Mouse (Mus musculus) kidney, adult 18-20 months (tissue): ENCODE data around the gene Sema6d.

Experiments used
- DNase-seq: peaks from one replicate; pipeline ENCODE4 v3.0.0; 2021

Sema6d gene

DNA sequence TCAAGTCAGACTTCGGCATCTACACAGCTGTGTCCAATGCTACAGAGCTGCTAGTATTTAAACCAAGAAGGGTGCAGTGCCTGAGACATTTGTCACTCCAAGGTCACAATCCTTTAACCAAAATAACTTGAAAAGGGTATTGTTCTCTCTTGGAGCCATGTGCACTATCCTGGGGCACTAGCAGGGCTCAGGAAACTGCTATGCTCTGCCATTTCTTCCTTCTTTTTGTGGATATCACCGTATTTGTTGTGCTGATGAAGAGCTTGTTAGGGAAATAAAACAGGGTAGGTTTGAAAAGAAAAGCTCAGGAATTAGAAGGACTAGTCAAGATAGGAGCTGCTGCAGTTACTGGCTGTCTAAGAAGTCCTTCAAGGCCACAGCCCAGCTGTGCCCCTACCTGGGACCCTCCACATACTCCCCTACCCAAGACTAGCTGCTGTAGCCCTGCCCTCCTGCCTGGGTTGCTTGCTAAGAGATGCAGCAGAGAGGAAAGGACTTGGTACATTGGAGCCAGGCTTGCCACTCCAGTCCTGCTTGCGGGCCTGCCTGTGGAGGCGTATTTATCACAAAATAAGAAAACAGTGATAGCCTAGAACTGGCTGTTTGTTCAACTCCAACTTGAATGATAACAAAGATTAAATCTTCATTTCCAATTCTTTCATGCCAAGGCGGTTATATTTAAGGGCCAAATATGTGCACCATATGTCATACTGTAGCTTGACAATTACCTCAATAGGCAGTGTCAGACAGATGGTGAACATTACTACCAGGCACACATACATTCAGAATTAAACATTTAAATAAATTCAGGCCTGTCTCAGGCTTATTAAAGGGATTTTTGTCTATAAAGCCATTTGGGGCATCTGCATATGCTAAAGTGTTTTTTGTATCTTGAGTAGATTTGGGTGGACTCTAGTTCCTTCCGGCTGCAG lies 315.1 kb downstream of the Sema6d start:
- no peak for DNase-seq

DNA sequence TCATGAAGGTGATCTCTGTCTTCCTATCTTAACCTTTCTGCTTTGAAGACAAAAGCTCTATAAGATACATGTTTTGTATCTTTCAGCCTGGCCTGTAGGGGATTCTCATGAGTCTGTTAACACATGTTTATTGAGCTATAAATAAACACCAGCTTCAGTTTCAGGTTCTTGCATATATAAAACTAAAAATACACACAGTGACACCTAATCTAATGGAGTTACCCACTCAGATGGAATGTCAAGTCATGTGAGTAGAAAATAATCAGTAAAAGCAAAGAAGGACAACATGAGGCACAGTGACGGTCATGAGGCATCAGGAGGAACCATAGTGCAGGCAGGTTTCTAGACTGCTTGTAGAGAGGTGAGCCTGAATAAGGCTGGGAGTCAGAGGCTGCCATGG lies 319.2 kb downstream of the Sema6d start:
- DNase-seq = no peak

DNA sequence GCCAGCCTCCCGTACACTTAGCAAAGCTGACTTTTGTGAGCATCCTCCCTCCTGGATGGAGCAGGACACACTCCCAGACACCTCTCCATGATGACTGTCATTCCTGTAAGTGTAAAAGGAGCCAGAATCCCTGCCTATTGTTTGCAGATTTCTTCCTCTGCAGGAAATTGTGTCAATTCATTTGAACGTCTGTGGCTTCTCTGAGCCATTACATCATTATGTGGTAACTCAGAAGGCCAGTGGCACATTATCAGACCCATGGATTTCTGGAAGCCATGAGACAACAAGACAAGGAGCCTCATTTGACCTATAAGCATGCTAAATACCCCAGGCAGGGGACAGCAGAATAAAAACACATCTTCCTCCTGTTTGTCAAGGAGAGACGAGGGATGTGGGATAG lies 327.0 kb downstream of the Sema6d start:
- DNase-seq = no peak

DNA sequence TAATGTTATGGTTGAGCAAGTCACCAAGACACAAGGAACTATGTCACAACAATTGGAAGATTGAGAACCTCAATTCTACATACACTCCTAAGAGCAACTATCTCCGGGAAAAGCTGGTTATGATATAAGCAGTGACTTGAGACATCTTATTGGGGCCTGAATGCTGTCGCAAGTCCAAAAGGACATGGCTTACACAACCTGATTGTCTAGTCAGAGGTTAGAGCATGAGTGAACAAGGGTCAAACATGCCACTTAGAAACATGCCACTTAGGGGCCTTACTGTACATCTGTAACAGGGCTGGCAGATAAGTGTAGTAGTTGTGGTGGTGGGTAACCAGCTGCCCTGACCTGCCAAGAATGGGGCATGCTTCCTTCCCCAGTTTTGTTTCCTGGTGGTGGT lies 328.6 kb downstream of the Sema6d start:
- DNase-seq = no peak

DNA sequence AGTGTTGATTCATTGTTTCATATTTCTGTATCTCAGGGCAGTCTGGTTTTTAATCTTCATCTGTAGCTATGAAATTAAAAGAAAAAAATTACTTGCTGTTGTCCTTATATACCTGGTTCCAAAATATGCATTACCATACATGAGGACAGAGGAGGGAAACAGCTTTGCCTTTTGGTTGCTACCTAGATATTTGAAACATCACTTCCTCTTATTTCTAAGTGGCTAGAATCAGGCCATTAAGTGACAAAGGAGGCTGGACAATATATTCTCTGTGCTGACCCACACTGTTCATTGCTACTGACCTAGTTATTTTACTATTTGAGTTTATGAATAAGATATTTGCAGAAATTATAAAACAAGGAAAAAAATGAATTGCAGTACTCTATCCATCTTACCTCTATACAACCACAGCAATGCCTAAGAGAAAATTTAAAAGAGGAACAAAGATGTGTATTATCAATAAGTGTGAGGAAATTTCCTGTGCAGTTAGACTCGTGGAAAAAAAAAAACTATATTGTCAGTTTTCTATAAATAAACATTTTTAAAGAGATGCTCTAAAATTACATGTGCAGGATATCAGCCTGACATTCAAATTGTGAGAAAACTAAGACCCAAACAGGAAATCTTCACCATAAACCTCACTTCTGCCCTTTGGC lies 330.5 kb downstream of the Sema6d start:
- no peak for DNase-seq

DNA sequence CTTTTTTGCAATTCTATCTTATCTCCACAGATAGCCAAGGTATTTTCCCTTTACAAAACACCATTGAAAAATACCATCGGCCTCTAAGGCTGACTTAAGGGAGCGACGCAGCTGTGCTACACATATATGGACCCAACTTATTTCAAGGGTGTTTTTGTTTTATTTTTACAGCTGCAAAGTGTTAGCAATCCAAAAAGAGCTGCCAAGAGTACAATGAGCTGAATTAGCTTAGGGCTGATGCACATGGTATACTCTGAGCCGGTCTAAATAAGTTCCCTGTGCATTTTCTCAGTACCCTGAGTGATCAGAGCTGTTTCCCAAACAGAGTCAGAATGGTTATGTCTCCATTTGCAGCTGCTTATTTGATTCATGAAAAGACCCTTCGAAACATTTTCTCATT lies 340.0 kb downstream of the Sema6d start:
- DNase-seq = no peak

DNA sequence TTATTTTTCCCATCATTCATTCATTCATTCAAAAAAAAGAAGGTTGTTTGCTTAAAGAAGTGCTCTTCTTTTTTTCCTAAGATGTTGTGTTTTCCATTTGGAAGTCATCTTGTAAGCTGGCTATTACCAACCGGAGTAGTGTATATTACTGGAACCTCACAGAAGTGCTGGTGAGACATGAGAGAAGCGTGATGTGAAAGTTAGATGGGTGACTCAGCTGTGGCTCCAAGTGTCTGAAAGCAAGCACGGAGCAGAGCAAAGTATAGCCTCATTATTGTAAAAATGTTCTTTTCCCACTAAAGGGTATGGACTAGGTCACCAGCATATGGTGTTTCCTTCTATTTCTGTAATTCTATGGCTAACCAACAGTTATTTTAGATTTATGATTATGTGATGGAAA lies 340.9 kb downstream of the Sema6d start:
- DNase-seq = no peak

DNA sequence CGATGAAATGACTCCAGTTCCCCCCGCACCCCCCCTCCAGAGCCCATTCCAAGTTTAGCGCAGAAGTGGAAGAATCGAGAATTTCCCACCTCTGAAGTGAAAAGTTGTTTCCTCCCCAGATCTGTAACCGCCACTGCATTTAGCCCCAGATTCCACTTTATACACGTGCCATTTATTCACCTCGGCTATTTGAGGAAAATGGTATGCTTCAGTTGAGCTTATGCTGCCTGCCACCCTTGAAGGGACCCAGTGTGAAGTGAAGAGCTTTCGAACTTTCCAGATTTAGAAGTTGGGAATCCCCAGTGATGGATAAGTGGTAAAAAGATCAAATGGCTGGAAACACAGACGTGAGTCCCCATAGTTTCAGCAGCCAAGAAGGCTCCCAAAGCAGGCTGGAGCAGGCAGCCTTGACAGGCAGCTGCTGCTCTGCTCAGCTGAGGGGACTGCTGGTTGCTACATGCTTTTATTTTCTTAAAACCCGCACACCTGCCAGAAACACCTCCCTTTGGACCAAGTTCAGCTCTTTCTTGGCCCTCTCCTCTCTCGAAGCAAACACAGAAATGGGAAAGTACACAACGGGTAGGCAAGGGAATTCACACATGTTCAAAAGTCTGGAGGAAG lies 345.7 kb downstream of the Sema6d start:
- no peak for DNase-seq

DNA sequence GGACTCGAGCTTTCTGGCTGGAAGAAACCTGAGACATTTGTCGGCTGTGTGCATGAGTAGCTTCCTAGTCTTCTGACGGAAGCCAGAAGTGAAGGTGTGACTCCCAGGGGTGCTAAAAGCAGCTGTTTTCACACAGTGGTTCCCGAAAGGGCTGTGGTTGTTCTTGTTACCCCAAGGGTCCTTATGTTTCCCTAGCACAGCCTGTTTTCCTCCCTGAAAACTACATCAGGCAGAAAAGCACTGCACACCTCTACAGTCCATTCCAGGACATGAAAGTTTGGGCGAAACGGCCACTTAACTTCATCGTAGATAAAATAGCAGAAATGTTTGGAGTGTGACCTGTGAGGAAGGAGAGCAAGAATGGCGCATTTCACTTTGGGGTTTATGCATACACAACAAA lies 346.9 kb downstream of the Sema6d start:
- no peak for DNase-seq

DNA sequence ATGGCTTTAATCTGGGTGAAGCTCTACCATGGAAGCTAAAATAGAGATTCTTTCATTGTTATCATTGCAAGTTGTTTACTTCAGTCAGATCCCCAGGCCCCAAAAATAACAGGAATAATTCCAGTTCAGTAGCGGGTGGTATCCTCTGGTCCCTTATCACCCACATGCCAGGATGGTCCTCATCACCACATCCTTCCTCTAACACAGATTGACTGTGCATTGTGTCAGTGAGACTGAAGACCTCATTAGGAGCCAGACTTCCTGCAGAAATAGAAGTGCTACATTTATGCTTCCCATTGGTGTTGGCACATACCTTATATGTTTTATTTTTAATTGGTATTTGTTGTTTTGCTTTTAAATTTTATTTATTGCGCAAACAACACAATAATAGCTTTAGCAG lies 354.4 kb downstream of the Sema6d start:
- no peak for DNase-seq

DNA sequence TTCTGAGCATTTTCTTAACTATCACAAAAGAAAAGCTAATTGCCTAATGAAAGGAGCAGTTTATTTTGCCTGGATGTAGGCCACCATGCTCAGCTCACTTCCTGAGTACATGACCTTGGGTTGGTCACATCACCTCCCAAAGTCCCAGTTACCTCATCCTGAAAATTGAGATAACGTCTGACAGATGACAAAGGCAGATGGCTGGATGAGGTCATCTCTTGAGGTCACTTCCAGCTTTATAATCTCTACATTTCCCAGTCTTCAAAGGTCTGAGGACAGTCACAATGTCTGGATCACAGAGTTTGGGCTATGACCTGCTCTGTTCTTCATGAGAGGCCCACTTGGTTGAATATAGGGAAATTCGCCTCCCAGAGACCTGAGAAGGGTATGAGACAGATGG lies 366.1 kb downstream of the Sema6d start:
- DNase-seq = no peak

DNA sequence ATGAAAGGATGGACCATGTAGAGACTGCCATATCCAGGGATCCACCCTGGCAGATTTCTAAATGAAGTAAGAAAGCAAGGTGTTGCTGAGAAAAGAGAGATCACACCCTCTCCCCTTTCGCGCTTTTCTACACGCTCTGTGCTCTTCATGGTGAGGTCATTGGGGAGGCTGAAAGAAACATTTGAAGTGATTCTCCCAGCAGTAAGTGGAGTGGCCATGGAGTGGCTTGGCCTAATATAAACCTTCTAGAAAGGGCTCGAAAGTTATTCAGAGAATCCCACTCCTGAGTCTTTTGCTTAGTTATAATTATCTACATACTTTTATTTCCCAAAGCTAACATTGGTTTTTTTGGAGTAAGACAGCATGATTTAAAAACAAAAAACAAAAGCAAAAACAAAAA lies 367.2 kb downstream of the Sema6d start:
- no peak for DNase-seq

DNA sequence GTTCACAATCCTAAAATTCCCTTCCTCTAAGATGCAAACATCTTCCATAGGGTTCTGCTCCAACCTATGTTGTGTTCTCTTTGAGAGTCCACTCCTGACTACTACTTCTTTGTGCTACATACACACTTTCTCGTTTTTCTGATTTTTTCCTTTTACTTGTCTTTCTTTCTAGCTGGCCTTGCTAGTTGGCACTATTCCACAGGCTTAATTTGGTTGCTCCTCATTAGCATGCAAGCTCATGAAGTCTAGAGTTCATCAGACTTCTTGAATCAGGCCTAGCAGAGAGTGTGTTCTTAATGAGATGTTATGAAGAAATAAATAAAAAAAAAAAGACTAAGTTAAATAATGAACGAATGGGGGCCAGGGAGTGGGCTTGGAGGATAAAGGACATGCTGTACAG lies 368.3 kb downstream of the Sema6d start:
- DNase-seq = no peak

DNA sequence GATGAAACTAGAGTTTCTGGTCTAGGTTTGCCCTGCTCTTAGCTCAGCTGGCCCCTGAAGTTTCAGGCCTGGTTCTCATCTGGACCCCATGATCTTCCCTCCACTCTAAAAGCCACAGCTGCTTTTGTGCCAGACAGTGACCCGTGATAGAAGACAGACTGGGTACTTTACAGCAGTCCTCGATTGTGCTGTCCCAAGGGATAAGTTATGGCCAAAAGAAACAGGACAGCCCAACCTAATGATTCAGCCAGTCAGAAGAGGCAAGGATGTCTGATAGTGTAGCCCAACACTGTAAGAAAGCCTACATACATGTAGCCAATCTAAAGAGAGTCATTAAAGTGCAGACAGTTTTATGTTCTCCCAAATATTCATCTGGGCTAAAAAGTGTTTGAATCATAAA lies 371.2 kb downstream of the Sema6d start:
- no peak for DNase-seq

DNA sequence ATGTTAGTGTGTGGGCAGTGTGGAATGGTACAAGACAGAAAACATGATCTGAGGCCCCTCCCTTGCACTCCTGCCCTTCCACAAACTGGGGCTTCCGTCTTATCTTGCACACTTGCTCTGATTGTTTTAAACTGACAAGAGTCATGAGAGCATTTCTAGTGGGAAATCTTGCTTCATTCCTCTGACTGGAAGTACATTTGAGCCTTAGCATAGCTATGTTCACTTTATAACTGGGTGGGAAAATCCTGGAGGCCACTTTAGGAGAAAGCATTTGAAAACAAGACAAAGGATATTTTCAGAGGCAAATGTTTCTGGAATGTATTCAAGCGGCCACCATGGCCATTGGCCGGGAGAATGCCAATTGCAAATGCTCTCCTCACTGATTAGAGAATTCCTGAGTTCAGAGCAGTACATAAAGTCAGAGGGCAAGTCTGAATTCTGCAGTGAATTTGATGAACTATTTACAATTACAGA lies 371.6 kb downstream of the Sema6d start:
- no peak for DNase-seq

DNA sequence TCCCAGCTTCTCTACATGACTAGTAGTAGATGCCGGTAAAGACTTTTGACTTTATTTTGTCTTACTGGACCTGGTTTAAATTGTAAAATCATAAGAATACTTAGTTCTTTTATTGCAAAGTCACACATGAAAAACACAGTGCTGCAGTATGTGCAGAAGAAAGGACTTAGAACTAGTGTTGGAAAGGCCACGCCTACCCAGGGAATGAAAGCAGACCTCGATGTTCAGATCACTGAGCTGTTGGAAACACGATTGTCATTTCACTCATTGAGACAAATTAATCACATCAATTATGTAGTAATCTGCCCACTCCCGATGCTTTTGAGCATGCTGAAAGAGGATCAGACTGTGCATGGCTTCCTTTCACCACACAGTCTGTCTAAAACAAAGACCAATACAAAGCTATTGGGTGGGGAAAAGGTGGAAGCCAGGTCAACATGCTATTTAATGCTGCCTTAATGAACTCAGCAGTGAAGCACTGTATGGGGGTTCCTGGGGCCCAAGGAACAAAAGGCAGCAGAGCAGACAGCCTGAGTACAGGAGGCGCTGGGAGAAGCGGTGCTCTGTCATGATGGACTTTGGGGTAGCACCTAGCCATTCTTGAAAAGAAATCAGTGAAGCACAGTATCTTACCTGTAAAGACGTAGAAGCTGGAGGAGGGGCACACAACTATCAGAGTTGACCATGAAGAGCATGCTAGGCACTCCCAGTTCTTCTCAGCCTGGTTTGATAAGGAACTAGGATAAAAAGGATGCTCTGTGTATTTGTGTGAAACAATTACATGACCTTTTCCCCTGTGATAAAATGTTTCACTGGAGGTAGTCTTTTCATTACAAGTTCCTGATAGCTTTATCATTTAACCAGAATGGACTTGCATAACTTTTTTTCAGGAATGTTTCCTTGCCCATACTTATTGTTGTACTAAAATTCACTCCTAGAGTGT lies 375.5 kb downstream of the Sema6d start:
- no peak for DNase-seq

DNA sequence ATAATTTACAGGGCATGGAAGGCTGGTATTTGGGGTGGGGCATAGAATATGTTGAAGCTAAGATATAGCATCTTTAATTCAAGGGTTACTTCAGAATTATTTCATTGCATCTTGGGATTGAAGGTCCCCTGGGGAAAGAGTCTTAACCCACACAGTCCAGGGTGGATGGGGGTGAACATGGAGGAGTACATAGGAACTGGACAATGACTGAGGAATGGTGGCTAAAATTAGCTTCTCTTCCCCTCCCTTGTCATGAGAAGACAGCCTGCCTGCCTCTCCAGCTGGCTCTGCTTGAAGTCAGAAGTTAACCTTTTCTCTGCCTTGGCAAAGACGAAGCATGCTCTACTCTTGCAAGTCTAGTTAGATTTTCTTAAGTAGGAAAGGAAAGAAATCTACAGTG lies 377.7 kb downstream of the Sema6d start:
- DNase-seq = no peak

DNA sequence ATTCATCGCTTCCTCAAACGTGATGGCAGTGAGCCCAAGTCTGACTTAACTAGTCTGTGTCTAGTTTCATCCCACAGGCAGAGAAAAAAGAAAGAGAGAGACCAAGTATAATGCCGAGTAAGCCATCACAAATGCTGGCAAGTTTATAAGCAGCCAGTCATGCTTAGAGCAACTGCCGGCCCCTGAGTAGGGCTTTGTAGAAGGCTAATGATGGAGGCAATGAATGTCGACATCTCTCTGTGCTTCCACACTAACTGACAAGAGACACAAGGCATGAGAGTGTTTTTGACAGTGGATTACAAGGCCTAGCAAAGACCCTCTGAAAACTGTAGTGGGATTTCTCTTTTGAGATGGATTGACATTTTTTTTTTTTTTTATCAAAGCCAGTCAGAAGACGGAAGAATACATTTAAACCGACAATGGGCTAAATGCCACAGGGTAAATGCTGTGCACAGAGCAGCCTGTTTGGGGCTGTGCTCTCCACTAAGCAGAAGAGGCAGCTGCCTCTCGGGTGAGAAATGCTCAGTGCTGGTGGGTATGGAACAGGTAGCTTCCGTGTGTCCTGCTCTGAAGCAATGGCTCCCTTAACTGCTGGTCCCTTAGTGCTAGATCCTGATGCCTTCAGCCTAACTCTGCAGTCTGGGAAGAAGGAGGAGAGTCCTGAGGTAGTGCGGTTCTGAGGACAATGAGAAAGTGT lies 380.7 kb downstream of the Sema6d start:
- no peak for DNase-seq

DNA sequence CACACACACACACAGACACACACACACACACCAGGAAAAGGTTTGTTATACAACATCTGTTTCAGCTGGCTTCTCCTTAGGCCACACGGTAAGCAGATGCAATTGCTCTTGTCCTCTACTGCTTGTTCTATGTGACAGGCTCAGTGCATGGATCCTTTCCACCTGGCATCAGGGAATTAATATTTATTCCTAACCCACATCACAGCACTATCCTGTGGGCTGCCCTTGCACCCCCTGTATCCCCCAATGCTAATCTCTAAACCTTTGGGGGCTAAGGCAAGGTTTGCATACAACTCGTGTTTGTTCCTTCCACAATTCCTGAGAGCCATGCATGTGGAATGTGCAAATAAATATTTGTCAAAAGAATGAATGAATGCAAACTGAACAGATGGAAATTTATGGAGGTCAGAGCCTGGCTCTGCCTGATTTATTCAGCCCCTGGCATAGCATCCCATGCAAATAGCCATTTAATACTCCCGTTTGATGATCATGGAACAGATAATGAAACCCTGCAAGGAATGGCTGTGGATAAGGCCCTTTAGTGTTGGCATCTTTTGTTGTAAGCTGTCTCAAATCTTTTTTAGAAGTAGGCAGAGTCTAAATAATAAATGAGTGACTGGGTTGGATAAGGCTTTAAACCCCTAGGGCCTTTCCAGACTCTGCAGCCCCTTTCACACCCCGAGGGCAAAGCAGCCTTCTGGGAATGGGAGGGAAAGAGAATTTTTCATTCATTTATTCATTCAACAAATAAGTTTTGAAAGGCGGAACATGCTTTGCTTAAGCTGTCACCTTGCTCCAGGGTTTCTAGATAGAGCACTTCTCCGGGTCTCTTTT lies 383.1 kb downstream of the Sema6d start:
- DNase-seq = no peak

DNA sequence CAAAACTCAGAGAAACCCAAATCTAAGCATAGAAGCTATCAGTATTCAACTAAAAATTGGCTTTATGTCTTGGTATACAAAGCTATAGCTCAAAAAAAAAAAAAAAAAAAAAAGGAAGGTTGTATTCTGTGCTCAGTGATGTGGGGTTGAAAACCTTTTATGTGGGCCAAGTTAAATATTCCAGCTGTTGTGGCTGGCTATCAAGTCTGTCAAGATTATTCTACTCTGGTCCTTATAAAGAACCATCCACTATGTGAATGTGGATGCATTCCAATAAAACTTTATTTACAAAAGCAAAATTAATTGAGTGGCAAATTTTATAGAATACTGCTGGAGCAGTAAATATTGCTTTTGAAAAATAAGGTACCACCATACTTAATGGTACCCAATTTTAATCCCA lies 388.1 kb downstream of the Sema6d start:
- DNase-seq = no peak

DNA sequence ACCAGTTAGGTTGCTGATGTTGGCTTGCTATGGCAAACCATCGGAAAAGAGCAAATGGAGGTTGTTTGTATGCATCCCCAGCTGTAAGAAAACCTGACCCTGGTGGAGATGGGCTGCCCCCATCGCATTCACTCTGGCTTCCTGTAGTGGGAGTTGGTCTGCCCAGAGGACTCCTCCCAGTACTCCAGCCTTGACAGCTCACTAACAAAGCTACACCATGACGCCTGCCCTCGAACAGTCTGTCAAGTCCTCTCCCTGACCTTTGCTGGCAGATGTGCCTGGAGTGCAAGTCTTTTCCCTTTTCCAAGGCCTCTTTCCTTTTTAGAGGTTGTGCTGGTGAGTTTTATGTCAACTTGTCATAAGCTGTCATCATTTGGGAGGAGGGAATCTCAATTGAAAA lies 388.8 kb downstream of the Sema6d start:
- DNase-seq = no peak
